Mouse (Mus musculus) embryonic facial prominence, embryonic 11.5 days (tissue): ENCODE data around the gene Mmaa. TPM values are rescaled to one million over a fixed set of nuclear protein-coding genes. Genes with fewer than 3 reads are reported as not detected.

Experiments used
- ATAC-seq: fragments of 200-750 bp; cut with Nextera tagmentation; replicated peaks from 2 replicates; pipeline ENCODE4 v1.8.0; 2017; ENCODE audit warnings: low read depth; ENCODE audit not compliant: insufficient number of reproducible peaks, low FRiP score, low TSS enrichment
- DNase-seq: peaks from one replicate; pipeline ENCODE4 v3.0.0-alpha.2; 2015; ENCODE audit warnings: low spot score
- H3K27ac ChIP-seq: fragments of 300-500 bp; sonication (generic); replicated peaks from 2 replicates; pipeline ENCODE4 v1.5.1; 2014; ENCODE audit warnings: mild to moderate bottlenecking, low read depth, low read length, control low read depth
- H3K27me3 ChIP-seq: fragments of 300-500 bp; sonication (generic); 2 replicates; pipeline ENCODE4 v1.6.1; 2014; ENCODE audit warnings: mild to moderate bottlenecking, low read length, moderate library complexity, mixed read lengths; ENCODE audit not compliant: control insufficient read depth, insufficient read depth
- H3K36me3 ChIP-seq: fragments of 300-500 bp; sonication (generic); replicated peaks from 2 replicates; pipeline ENCODE4 v1.6.1; 2014; ENCODE audit warnings: low read depth, mild to moderate bottlenecking, low read length, moderate library complexity, mixed read lengths; ENCODE audit not compliant: control insufficient read depth, insufficient read depth
- H3K4me1 ChIP-seq: fragments of 300-500 bp; sonication (generic); 2 replicates; pipeline ENCODE4 v1.6.1; 2014; ENCODE audit warnings: low read length, mixed read lengths; ENCODE audit not compliant: control insufficient read depth, insufficient read depth
- H3K4me2 ChIP-seq: fragments of 300-500 bp; sonication (generic); 2 replicates; pipeline ENCODE4 v1.6.1; 2014; ENCODE audit warnings: low read depth, mild to moderate bottlenecking, control low read depth, low read length, moderate library complexity
- H3K4me3 ChIP-seq: fragments of 300-500 bp; sonication (generic); 2 replicates; pipeline ENCODE4 v1.5.1; 2014; ENCODE audit warnings: low read depth, low read length, control low read depth
- H3K9ac ChIP-seq: fragments of 300-500 bp; sonication (generic); replicated peaks from 2 replicates; pipeline ENCODE4 v1.6.1; 2014; ENCODE audit warnings: mild to moderate bottlenecking, control low read depth, low read length
- H3K9me3 ChIP-seq: fragments of 300-500 bp; sonication (generic); replicated peaks from 2 replicates; pipeline ENCODE4 v1.6.1; 2016; ENCODE audit warnings: mild to moderate bottlenecking, low read length, inconsistent platforms, mixed read lengths; ENCODE audit not compliant: control insufficient read depth
- WGBS: fragments of 180-500 bp; shearing (Covaris S2); extraction: QIAGEN DNeasy Blood & Tissue Kit; methylation state at CpG from one replicate; pipeline ENCODE4 v1.1.7; 2014; 5-methylcytosine and 5-hydroxymethylcytosine counted together
- polyA plus RNA-seq: library from polyadenylated mRNA; unstranded; fragments of >200 nt; fragmentation: Nextera tagmentation; extraction: Ambion mirVana; gene quantifications from 2 replicates; pipeline ENCODE4 v1.2.1, GENCODE M21; 2014

The Mmaa gene
- polyA plus RNA-seq, result 12.0 and 13.6 TPM in 2 replicates

DNA sequence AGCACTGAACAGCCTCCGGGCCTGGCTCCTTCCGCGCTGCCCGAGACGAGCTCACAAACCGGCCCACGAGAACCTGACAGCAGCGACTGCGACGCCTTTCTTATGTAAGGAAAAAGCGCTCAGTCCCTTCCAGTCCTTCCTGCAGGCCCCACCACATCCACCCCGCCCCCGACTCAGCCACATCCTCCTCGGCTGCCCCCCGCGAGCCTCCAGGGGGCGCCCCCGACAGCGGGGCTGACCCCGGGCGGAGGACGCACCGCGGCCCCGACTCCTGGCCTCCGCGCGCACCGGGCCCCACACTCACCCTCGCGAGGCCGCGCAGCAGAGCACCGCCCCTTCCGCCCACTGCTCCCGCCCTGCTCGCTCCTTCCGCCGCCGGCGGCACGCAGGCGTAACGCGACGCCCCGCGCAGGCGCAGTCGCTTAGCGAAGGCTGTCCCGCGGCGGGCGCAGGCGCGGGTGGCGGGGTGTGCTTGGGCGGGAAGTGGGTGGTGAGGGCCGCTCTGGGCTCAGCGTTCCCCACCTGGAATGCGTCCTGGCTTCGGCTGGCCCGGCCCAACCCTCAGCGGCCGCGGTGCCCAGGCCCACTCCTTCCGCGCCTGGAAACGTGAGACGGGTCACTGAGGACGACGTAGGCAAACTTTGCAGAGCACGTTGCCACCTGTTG is at the start of gene Mmaa:
Gene Mmaa, minus strand, starts transcription at position 328 of the 666 bp plus-strand sequence.
- under 1% methylated on average over 67 of the region's 74 CpGs for WGBS

DNA sequence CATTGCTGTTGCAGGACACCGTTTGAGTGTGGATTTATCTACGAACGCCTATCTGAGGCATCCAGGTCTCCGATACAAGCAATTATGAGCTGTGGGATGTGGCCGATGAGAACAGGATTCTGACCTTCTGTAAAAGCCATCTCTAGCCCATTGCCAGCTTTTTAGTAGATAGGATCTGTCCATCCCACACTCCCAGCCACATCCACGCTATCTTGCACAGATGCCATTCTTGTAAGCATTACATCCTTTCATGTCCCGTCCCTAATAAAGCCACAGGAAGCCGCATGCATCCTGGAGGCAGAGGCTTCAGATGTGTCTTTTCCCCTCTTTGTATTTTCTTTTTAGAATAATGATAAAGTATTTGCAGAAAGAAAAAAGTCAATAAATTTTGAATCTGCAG is 46.5 kb upstream of the Mmaa start:
- Histone ChIP-seq H3K36me3 (peaks cover 5% of the 10 kb centered on the region), H3K9me3 (no peaks in the 10 kb centered on the region), H3K4me1 (no peaks in the 10 kb centered on the region), H3K4me2 (no peak overlapping the region), H3K9ac (no peak overlapping the region), H3K4me3 (no peak overlapping the region), H3K27ac (no peak overlapping the region), H3K27me3 (no peaks in the 10 kb centered on the region)
- no peak for ATAC-seq
- DNase-seq, result no peak
- WGBS, result 91% methylated on average over 8 of the region's 8 CpGs

More for the DNA sequence above, at the start of gene Mmaa:
- no peaks in the 10 kb centered on the region for H3K9me3 ChIP-seq
- no peaks in the 10 kb centered on the region for H3K27me3 ChIP-seq
- H3K9ac ChIP-seq, result peak within 1 kb of the TSS; percentile 88
- peak within 1 kb of the TSS; percentile 92 for H3K27ac ChIP-seq
- peak within 1 kb of the TSS; percentile 61 for H3K4me3 ChIP-seq
- ATAC-seq (peak; percentile 95), DNase-seq (peak; percentile 98)
- peak within 1 kb of the TSS; percentile 77 for H3K4me2 ChIP-seq
- H3K4me1 ChIP-seq, result no peaks in the 10 kb centered on the region
- H3K36me3 ChIP-seq, result no peaks in the 10 kb centered on the region

DNA sequence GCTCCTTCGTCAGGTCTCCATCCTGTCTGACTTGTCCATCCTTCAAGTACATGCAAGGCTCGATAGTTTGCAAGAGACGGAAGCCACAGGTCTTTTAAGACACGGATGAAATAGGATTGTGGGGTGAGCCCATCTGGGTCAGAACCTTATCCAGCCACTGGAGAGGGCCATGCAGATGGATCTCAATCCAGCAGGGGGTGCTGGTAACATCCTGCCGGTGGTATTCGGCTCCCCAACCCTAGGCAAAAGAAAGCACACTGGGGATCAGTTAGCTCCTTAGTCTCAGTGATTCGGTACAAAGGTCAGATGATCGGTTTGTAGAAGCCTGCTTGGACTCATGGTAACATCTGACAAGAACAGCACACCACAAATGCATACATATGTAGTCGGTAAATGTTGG is 44.8 kb upstream of the Mmaa start:
- no peak for ATAC-seq
- Histone ChIP-seq H3K36me3 (peaks cover 5% of the 10 kb centered on the region), H3K27me3 (no peaks in the 10 kb centered on the region), H3K4me2 (no peak overlapping the region), H3K27ac (no peak overlapping the region), H3K9me3 (no peaks in the 10 kb centered on the region), H3K4me1 (no peaks in the 10 kb centered on the region), H3K9ac (no peak overlapping the region), H3K4me3 (no peak overlapping the region)
- WGBS, result 76% methylated on average over 9 of the region's 9 CpGs
- DNase-seq, result no peak

DNA sequence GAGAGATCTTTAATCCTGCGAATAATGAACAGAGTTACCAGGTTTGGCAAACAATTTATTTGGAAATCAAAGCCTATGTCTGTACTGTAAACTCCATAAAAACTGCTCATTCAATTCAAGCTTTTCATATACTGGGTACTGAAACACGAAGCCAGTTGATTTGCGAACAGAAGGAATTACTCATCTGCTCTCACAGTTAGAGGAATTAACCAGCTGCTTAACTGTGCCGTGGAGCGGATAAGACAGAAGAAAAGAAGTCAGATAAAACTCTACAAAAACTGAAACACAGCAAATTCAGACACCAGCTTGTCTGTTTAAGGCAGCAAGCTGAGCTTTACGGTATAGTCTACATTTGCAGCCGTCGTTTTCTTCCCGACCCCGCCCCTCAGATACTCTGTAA is 43.9 kb upstream of the Mmaa start:
- Histone ChIP-seq H3K27ac (no peak overlapping the region), H3K36me3 (peaks cover 5% of the 10 kb centered on the region), H3K9ac (no peak overlapping the region), H3K4me3 (no peak overlapping the region), H3K4me1 (no peaks in the 10 kb centered on the region), H3K27me3 (no peaks in the 10 kb centered on the region), H3K4me2 (no peak overlapping the region), H3K9me3 (no peaks in the 10 kb centered on the region)
- 92% methylated on average over 10 of the region's 10 CpGs for WGBS
- no peak for DNase-seq
- no peak for ATAC-seq

DNA sequence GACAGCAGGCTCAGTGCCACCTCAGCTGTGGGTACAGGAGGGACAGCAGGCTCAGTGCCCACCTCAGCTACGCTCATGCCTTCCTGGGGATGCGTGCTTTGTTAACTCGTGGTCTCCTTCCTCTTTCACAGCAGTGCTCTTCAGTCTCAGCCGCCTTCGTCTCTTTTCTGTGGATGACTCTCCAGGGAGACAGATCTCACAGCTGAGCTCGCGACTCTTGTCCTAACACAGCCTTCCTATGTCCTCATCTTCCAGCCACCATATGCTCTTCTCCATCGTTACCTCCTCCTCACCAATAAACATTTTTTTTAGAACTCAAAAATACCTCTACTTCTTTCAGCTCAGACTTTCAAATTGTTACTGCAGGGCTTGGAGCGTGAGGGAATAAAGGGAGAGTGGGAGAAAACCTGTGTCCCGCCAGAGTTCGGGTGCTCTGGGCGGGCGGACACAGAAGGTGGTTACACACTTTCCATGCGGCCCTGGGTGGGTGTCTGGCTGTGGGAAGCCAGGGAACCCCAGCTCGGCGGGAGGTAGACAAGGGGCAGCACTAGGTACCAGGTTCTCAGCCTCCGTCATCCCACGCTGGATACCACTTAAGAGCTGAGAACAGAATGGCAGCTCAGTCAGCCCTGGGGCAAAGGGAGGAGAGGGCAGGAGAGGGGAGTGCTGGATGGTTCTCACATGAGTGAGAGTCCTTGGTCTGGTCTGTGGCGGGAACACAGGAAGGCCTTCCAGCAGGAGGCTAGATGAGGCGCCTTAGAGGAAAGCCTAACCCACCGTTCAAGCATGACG is 37.6 kb upstream of the Mmaa start:
- Histone ChIP-seq H3K4me3 (no peak overlapping the region), H3K27me3 (no peaks in the 10 kb centered on the region), H3K4me2 (no peak overlapping the region), H3K9ac (no peak overlapping the region), H3K27ac (no peak overlapping the region), H3K4me1 (no peaks in the 10 kb centered on the region), H3K9me3 (no peaks in the 10 kb centered on the region), H3K36me3 (no peaks in the 10 kb centered on the region)
- DNase-seq, result no peak
- 89% methylated on average over 22 of the region's 22 CpGs for WGBS
- no peak for ATAC-seq

DNA sequence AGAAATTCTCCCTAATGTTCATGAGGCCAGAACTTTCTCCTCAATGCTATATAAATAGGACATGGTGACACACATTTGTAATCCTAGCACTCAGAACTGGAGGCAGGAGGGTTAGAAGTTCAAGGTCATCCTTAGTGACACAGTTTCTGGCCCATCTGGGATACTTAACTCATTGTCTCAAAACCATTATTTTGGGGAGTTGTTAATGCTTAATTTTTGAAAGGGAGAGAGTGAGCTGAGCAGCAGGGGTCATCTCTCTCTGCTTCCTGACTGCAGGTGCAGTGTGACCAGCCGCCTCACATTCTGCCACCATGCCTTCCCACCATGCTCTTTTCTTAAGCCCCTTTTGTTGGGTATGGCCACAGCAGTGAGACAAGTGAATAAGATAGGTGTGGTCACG is 36.8 kb upstream of the Mmaa start:
- Histone ChIP-seq H3K27ac (no peak overlapping the region), H3K4me1 (no peaks in the 10 kb centered on the region), H3K9ac (no peak overlapping the region), H3K4me3 (no peak overlapping the region), H3K36me3 (no peaks in the 10 kb centered on the region), H3K27me3 (no peaks in the 10 kb centered on the region), H3K4me2 (no peak overlapping the region), H3K9me3 (no peaks in the 10 kb centered on the region)
- ATAC-seq (no peak), DNase-seq (no peak)
- WGBS, result 90% methylated on average over 2 of the region's 2 CpGs

DNA sequence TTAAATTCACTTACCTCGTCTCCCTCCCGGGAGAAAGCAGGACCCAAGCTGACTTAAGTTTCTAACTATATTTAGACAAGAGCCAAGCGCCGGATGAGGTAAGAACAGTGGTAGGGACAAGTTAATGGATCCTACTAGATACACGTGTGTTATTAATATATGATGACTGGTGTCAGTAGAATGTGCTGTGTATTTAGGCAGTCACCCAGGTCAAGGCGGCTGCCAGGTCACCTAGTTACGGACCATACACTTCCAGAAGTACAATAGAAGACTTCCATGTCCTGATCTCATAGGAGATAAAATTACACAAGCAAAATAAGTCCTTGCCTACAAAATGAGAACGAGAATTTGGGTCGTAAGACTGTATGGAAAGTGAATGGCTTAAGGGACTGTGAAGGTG is 36.3 kb upstream of the Mmaa start:
- Histone ChIP-seq H3K4me2 (no peak overlapping the region), H3K9me3 (no peaks in the 10 kb centered on the region), H3K27me3 (no peaks in the 10 kb centered on the region), H3K4me1 (no peaks in the 10 kb centered on the region), H3K9ac (no peak overlapping the region), H3K27ac (no peak overlapping the region), H3K36me3 (no peaks in the 10 kb centered on the region), H3K4me3 (no peak overlapping the region)
- DNase-seq (no peak), ATAC-seq (no peak)
- 78% methylated on average over 9 of the region's 9 CpGs for WGBS

DNA sequence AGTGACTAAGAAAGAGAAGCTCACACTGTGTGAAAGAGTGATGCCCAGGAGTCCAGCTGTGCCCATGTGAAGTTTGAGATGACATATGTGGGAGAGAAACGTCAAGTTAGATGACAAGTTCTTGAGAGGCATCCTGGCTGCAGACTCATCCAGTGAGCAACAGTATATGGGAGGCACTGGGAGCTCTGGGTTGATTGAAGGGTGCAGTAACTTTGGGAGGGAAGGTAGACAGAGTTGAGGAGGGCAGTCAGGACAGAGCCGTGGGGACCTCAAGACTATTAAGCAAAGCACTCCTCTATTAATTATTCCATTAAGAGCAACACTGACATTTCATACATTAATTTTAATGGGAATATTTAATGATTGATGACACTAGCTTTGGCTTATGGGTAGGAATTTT is 35.0 kb upstream of the Mmaa start:
- Histone ChIP-seq H3K36me3 (no peaks in the 10 kb centered on the region), H3K27ac (no peak overlapping the region), H3K4me1 (no peaks in the 10 kb centered on the region), H3K27me3 (no peaks in the 10 kb centered on the region), H3K4me3 (no peak overlapping the region), H3K9ac (no peak overlapping the region), H3K4me2 (no peak overlapping the region), H3K9me3 (no peaks in the 10 kb centered on the region)
- 84% methylated on average over 2 of the region's 2 CpGs for WGBS
- ATAC-seq (no peak), DNase-seq (no peak)
